Mouse (Mus musculus) liver, adult 2 months (tissue): ENCODE data around the gene Mosmo.

ENCODE experiments used
- CTCF ChIP-seq: fragments of 200-500 bp; IDR thresholded peaks from 2 replicates; pipeline ENCODE4 v1.5.1; 2011; ENCODE audit warnings: low read depth, low read length, control low read depth
- POLR2A ChIP-seq: fragments of 200-500 bp; IDR thresholded peaks from 2 replicates; pipeline ENCODE4 v1.6.1; 2011; ENCODE audit warnings: low read length, control low read depth; ENCODE audit not compliant: insufficient read depth; ENCODE audit errors: extremely low read depth

- no peak for TF ChIP-seq POLR2A
- TF ChIP-seq CTCF, result no peak
Observed at GRCm38 (mm10) chr7:120722839-120723278, 45.4 kb downstream of the Mosmo start.
